Mouse (Mus musculus): ENCODE results near the gene Uckl1. TPM values are rescaled to one million over a fixed set of nuclear protein-coding genes. Genes with fewer than 3 reads are reported as not detected.
A peak's percentile ranks its signal among the peaks of the same experiment; 100 is the strongest.

The Uckl1 gene
- total RNA-seq (2021): 10 to 100 TPM; 40.2 to 49.9 TPM
- long read RNA-seq, experiment 1, partial matches to known transcripts: 2 of 44 reads
- long read RNA-seq, experiment 1, other reads (novel, unspliced or antisense): 38 of 44 reads
- long read RNA-seq, experiment 2, partial matches to known transcripts: 8 of 51 reads
- long read RNA-seq, experiment 2, other reads (novel, unspliced or antisense): 41 of 51 reads

- DNase-seq (ENCODE audit: low spot score in 2 of 2): peak in 1 of 2 experiments; percentile 6
Measured at GRCm38 (mm10) chr2:181584411-181584942, at the start of gene Uckl1. Gene Uckl1 (minus strand): TSS chr2:181584892.

GRCm38 (mm10) chr2:181632624-181633023, 47.9 kb upstream of the Uckl1 start:
- DNase-seq (ENCODE audit: low spot score in 2 of 2): no peak

GRCm38 (mm10) chr2:181628471-181628870, 43.8 kb upstream of the Uckl1 start:
- DNase-seq (ENCODE audit: low spot score in 2 of 2): no peak

GRCm38 (mm10) chr2:181623401-181623800, 38.7 kb upstream of the Uckl1 start:
- no peak for DNase-seq (ENCODE audit: low spot score in 2 of 2)

- DNase-seq (ENCODE audit: low spot score in 2 of 2): no peak
Measured at GRCm38 (mm10) chr2:181618761-181619495, 34.2 kb upstream of the Uckl1 start.

GRCm38 (mm10) chr2:181602367-181602766, 17.7 kb upstream of the Uckl1 start:
- no peak for DNase-seq (ENCODE audit: low spot score in 2 of 2)

- no peak for DNase-seq (ENCODE audit: low spot score in 2 of 2)
Measured at GRCm38 (mm10) chr2:181601751-181602145, 17.1 kb upstream of the Uckl1 start.

GRCm38 (mm10) chr2:181600828-181601750, 16.4 kb upstream of the Uckl1 start:
- peak; percentile 90 to 97 for DNase-seq (ENCODE audit: low spot score in 2 of 2)

GRCm38 (mm10) chr2:181600226-181600758, 15.6 kb upstream of the Uckl1 start:
- no peak for DNase-seq (ENCODE audit: low spot score in 2 of 2)

- DNase-seq (ENCODE audit: low spot score in 2 of 2): peak in 1 of 2 experiments; percentile 32
Measured at GRCm38 (mm10) chr2:181598454-181599351, 14.0 kb upstream of the Uckl1 start, which contains the start of gene Samd10. Gene Samd10 (minus strand): TSS chr2:181599212.

- no peak for DNase-seq (ENCODE audit: low spot score in 2 of 2)
Measured at GRCm38 (mm10) chr2:181597378-181598061, 12.8 kb upstream of the Uckl1 start.

GRCm38 (mm10) chr2:181596221-181596960, 11.7 kb upstream of the Uckl1 start:
- no peak for DNase-seq (ENCODE audit: low spot score in 2 of 2)

- DNase-seq (ENCODE audit: low spot score in 2 of 2): no peak
Measured at GRCm38 (mm10) chr2:181594946-181595696, 10.4 kb upstream of the Uckl1 start.

GRCm38 (mm10) chr2:181593937-181594336, 9.2 kb upstream of the Uckl1 start:
- no peak for DNase-seq (ENCODE audit: low spot score in 2 of 2)

- DNase-seq (ENCODE audit: low spot score in 2 of 2): peak in 1 of 2 experiments; percentile 48
Measured at GRCm38 (mm10) chr2:181593042-181593421, 8.3 kb upstream of the Uckl1 start.

GRCm38 (mm10) chr2:181592231-181593041, 7.7 kb upstream of the Uckl1 start, which contains the start of gene Zfp512b:
Gene Zfp512b (minus strand): TSS chr2:181592803.
- DNase-seq (ENCODE audit: low spot score in 2 of 2): peak; percentile 65 to 75

- peak in 1 of 2 experiments; percentile 7 for DNase-seq (ENCODE audit: low spot score in 2 of 2)
Measured at GRCm38 (mm10) chr2:181591528-181592085, 6.9 kb upstream of the Uckl1 start, which contains the start of gene Prpf6. Gene Prpf6 (plus strand): TSS chr2:181591868.
